Mouse (Mus musculus) thymus, adult 2 months (tissue): ENCODE results near the gene Tas2r143.

ENCODE experiments used
- CTCF ChIP-seq: fragments of 200-500 bp; IDR thresholded peaks from 2 replicates; pipeline ENCODE4 v1.5.1; 2012; ENCODE audit warnings: mild to moderate bottlenecking, control low read depth, low read length, moderate library complexity, borderline replicate concordance; ENCODE audit not compliant: control insufficient read depth, poor library complexity, insufficient read depth; ENCODE audit errors: extremely low read depth
- POLR2A ChIP-seq: fragments of 200-500 bp; IDR thresholded peaks from 2 replicates; pipeline ENCODE4 v1.6.1; 2012; ENCODE audit warnings: mild to moderate bottlenecking, low read length, control low read depth, moderate library complexity; ENCODE audit not compliant: control insufficient read depth, poor library complexity, insufficient read depth; ENCODE audit errors: extremely low read depth

GRCm38 (mm10) chr6:42364607-42365006, 35.4 kb upstream of the Tas2r143 start:
- TF ChIP-seq CTCF (no peak), POLR2A (no peak)
